Mouse (Mus musculus): ENCODE data around the gene Rxfp1. TPM values are rescaled to one million over a fixed set of nuclear protein-coding genes. Genes with fewer than 3 reads are reported as not detected.
"Not testable (repeated sequence)": the region's sequence is repeated elsewhere in the genome, so short reads cannot be mapped to it uniquely, and the experiment has no call there.

The Rxfp1 gene
- polyA plus RNA-seq (2017; shearing (Covaris generic)), result not detected

DNA sequence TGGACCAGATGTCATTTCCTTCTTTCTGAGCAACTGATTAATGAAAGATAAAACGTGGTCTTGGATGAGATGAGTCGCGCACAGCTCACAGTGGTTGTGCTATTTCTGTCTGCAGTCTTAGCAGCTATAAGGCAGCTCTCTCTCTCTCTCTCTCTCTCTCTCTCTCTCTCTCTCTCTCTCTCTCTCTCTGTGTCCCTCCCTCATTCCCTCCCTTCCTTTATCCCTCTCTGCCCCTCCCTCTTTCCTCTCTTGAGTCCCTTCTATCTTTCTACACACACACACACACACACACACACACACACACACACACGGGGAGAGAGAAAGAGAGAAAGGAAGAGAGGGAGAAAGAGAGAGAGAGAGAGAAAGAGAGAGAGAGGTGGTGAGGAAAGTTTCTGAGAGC is at the start of gene Rxfp1:
Gene Rxfp1, minus strand, starts transcription at position 101 of the 400 bp plus-strand sequence.
- ATAC-seq, result no peak

DNA sequence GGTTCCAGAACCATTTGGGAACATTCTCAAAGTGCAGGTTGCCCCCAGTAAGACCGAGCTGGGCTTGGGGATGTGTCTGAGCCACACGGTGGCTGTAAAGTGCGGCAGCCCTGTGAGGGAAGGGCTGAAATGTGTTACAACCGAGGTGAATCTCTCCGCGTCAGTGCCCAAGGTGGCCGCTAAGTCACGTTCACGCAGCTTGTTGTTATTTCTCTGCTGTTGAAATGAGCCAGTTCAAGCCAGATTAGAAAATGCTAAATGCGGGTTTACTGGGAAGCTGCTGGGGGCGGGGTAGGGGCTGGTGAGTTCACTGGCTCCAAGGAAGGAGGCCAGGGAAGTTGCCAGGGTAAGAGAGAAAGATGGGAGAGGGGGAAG is 46.7 kb upstream of the Rxfp1 start:
- ATAC-seq, result no peak

DNA sequence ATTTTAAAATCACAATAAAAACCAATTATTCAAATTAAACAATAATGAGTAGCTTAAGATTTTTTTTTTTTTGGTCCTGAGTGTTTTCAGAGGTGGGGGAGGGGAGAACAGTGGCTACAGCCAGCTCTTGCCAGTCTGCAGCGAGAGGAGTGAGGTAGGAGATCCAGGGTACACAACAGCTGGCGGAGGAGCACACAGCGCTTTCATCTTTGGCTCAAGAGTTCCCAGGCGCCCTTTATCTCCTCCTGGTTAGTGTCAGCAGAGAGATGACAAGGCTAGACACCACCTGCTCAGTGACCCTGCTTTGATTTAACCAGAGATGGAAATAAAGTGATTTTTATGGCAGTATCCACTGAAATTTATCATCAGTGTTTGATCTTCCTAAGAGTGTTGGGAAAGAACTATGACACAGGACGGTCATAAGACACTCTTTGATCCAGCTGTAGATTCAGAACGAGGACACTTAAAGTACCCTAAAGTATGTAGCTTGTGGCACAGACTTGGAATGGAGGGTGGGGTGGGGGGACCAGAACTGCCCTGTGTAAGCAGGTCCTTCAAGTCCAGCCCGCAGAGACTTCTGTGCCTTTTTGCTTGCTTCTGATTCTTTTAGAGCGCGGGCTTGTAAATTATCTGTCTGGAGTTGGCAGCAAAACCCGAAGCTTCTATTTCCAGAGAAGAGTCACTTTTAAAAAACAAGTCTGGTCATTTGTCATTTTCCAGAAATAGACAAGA is 46.1 kb upstream of the Rxfp1 start:
- no peak for ATAC-seq

- ATAC-seq, result no peak
These were observed 35.0 kb upstream of the Rxfp1 start for GRCm38 (mm10) chr3:79772701-79773100.

DNA sequence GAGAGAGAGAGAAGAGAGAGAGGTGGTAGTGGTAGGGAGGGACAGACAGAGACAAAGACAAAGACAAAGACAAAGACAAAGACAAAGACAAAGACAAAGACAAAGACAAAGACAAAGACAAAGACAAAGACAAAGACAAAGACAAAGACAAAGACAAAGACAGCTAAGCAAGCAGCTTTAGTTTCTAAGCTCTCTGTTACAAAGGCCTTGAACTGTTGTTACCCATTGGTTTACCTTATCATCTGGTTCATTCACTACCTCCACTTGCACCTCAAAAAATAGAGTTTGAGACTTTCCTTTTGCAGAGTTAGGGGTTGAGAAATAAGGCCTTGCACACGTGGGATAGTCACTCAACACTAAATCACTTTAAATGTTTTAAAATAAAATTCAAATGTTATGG is 16.1 kb upstream of the Rxfp1 start:
- ATAC-seq, result no peak

GRCm38 (mm10) chr3:79746585-79746984 is 8.9 kb upstream of the Rxfp1 start:
- ATAC-seq, result peak; percentile 94

GRCm38 (mm10) chr3:79745101-79745500 is 7.4 kb upstream of the Rxfp1 start:
- no peak for ATAC-seq

GRCm38 (mm10) chr3:79744415-79744814 is 6.7 kb upstream of the Rxfp1 start:
- no peak for ATAC-seq

GRCm38 (mm10) chr3:79740351-79740750 is 2.7 kb upstream of the Rxfp1 start:
- no peak for ATAC-seq

GRCm38 (mm10) chr3:79738451-79738850 is 771 bp upstream of the Rxfp1 start:
- no peak for ATAC-seq

DNA sequence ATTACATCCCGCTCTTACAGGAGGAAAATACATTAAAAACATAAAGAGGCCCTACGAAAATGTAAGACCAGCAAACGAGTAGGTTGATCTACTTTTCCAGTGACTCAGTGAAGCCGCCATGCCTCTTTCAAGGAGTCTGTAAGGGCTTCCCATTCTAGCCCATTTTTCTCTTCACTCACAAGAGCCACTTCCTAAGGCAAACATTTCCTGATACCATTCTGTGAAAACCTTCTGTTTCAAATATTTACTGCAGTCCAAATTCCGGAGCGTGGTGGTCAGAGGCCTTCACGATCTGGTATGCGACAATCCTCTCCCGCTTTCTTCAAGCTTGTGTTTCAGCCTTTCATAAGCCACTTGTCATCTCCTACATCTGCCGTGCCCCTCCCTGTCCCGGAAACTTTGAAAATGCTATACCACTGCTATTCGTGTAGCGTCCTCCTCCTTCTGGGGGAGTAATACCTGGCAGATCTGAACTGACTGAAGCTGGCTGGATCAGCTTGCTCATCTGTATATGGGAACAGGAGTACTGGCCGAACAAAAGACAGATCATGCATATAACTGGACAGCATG is 11.1 kb downstream of the Rxfp1 start:
- ATAC-seq, result no peak

DNA sequence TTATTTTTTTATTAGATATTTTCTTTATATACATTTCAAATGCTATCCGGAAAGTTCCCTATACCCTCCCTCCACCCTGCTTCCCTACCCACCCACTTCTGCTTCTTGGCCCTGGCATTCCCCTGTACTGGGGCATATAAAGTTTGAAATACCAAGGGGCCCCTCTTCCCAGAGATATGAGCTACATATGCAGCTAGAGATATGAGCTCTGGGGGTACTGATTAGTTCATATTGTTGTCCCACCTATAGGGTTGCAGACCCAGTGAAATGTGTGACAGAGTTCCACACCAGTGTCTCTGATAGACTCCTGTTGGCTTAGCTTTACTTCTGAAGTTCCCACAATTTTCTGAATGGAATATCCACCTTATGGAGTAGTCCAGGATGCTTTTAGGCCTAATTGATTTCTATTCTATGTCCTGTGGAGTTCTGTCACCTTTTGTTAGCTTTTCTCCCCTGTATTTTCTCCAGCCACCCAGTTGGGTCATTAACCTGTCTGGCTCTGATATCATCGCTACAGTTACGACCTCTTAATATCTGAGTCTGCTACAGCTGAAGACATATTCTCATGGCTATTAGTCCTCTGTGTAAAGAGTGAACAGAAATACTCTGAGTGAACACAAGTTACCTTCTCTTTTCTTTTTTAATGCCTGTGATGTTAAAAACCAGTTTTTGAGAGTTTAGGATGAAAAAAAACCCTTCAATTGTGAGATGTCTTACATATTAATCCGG is 16.8 kb downstream of the Rxfp1 start:
- no peak for ATAC-seq

GRCm38 (mm10) chr3:79706436-79706835 is 31.2 kb downstream of the Rxfp1 start:
- ATAC-seq, result no peak

DNA sequence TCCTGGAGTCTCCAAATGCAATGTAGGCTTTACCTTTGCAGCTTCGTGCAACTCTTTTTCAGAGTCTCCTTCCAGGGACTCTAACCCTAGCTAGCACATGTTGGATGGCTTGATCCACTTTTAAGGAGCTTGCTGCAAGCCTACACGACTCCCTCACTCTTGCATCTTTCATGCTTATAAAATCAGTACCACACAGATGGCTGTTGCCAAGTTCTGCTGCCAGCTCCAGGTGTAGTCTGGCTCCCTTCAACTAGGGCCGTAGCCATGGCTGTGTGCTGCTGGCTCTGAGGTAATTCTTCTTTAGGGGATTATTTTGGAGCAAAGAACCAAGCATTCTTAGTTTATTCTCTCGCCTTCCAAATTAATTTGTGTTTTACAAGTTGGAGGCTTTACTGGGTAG is 34.5 kb downstream of the Rxfp1 start:
- no peak for ATAC-seq

DNA sequence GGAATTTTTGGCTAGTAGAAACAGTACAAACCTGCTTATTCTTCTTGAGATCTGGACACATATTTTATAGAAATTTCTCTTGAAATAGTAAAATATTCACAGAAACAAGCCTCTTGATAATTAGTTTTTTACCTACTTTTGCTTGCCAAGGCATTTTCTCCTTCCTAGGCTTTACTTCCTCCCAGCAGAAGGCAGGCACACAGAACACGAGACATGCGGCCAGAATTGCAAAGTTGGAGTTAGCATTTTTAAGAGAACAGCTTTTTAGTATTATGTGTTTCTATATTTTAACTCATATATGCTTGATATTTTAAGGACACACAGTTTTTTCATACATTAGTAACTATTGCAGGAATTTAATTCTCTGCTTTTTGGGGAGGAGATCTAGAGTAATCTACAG is 45.7 kb downstream of the Rxfp1 start:
- ATAC-seq, result no peak

DNA sequence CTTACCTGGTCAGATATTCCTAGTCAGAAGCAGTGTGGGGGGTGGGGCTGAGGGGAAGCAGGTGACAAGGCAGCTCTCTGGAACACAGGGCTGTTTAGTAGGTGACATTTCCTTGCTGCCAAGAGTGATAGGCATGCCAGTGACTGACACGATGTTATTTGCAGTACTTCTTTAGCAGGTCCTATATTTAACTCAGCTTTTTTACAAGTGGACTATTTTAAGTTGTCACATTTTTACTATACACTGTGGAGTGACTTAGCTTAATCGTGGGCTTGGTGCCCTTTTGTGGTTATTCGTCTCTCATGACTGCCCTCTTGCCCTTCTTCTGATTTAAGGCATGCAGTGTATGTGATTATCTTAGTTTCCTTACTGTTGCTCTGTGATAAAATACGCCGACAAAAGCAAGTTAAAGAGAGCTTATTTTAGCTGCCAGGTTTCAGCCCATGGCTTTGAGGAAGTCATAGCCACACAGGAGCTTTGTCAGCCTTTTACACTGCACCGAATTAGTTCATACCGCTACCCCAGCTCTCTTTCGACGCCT is 47.5 kb downstream of the Rxfp1 start:
- no peak for ATAC-seq

DNA sequence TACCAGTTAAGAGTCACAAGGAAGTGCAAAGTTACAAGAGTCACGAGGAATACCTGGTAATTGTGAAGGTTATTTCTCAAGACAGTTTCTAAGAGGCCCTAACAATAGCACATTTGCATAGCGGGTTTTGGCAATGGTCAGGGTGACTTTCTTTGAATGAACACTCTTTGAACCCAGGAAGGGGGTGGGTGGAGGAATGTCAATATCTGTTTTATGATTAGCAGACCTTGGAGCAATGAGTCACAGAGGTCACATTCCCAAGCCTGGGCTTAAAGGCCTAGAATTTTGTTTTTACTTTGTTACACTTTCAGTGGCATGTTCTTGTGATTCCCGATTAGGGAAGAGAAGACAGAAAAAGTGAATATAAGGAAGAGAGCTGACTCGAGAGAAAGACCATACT is 49.6 kb downstream of the Rxfp1 start:
- ATAC-seq, result not testable (repeated sequence)

- ATAC-seq, result no peak
These were observed 54.2 kb downstream of the Rxfp1 start for GRCm38 (mm10) chr3:79683529-79683928.

DNA sequence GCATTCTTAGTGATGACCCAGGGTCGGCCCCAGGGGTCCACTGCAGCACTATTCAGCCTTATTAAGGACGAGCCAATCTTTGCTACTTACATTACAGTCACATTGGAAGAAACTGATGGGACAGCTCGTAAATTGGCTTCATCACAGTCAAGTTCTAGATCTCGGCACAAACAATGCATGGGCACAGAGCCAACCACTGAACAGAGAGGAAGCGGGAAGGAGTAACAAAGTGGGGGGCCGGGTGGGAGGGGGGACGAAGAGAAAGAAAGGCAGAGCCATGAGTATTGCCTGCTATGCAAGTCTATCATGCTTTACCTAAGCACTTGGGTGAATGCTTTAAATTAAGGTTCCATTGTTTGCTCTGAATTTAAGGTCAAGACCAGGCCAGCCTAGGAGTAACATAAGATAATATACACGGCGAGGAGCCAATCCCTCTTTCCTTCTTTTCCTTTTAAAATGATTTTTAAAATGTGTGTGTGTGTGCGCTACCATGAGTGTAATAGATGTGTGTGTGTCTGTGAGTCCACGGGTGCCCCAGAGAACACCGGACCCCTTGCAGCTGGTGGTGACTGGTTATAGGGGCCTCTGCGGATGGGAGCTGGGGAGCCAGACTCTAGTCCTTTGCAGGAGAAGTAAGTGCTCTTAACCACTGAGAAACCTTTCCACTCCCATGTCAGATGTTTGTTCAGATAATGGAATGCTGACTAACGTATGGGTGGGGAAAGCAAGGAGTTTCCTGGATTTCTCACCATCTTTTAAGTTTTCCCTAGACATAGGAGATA is 55.1 kb downstream of the Rxfp1 start:
- no peak for ATAC-seq

- no peak for ATAC-seq
These were observed 61.3 kb downstream of the Rxfp1 start for GRCm38 (mm10) chr3:79676411-79676810.

DNA sequence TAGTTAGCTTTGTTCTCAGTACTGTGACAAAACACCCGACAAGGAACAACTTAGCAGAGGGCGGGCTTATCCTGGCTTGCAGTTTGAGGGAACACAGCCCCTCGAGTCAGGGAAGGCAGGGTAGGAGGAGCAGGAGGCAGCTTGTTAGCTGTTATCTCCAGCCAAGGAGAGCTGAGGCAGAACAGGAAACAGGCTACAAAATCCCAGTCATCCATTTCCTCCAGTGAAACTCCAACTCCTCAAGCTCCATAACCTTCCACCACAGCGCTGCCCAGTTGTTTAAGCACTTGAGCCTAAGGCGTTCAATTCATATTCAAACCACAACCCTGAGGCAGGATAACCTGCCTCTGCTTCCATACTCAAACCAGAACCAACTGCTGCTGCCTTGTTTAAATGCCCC is 63.0 kb downstream of the Rxfp1 start:
- no peak for ATAC-seq

DNA sequence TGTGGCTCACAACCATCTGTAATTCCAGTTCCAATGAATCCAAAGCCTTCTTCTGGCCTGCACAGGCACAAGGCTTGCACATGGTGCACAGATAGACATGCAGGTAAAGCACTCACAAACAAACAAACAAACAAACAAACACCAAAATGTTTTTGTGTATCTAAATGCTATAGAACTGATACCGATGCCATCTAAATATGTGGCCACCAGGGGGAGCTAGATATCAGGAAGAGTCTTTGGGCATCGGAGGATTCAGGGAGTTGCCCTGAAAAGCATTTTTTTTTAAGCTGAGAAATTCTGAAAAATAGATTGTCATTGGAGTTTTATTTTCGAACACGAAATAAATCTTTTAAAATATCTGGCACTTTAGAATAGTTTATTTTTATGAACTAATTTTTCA is 64.6 kb downstream of the Rxfp1 start:
- peak; percentile 56 for ATAC-seq

GRCm38 (mm10) chr3:79672188-79672587 is 65.5 kb downstream of the Rxfp1 start:
- no peak for ATAC-seq
